Mouse (Mus musculus) spleen, adult 2 months (tissue): ENCODE results near the gene Gabbr2.

Experiments used
- CTCF ChIP-seq: fragments of 200-500 bp; IDR thresholded peaks from 2 replicates; pipeline ENCODE4 v1.5.1; 2011; ENCODE audit warnings: mild to moderate bottlenecking, inconsistent platforms; ENCODE audit not compliant: insufficient read depth, insufficient read length, insufficient replicate concordance; ENCODE audit errors: extremely low read depth
- POLR2A ChIP-seq: fragments of 200-500 bp; IDR thresholded peaks from 2 replicates; pipeline ENCODE4 v1.6.1; 2011; ENCODE audit warnings: low read depth, low read length, inconsistent platforms

DNA sequence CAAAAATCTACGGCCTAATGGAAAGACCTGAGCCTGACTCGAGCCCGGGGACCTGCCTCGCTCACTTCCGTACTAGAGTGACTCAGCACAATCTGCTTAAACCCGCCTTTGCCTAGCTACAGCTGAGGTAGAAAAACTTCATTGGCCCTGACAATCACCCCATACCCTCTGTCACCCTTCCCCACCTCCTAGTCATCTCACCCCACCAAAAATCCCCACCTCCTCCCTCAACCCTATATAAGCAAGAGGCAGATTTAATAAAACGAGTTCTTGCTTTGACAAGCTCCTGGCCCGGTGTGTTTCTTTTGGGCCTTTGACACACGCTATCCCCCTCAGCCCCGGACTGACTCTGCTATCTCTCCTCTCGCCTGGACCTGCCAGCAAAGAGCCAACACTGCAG lies 323.1 kb downstream of the Gabbr2 start:
- TF ChIP-seq POLR2A (no peak), CTCF (no peak)
